Comparison of ENCODE assay signal across 11 mouse cellular contexts in genomic region chr10:75794880-75795279, GRCm38 (mm10). TPM values are rescaled to one million over a fixed set of nuclear protein-coding genes. Genes with fewer than 3 reads are reported as not detected.
DNase-seq lines count a peak whose midpoint lies in the region; ATAC-seq and TF ChIP-seq lines count a peak whose summit lies in the region.
"Had no signal": no experiment of that assay in that cellular context is flagged by ENCODE, and none has a peak within 500 bp of the region (broad histone marks: within the 10 kb centered on the region; RNA-seq: fewer than 3 reads in every experiment).

No protein-coding gene starts in this region.

- H3K4me2 ChIP-seq in kidney, embryonic 14.5 days (replicated peaks; ENCODE audit: low read depth, low read length), result no peak overlapping the region
- no peak overlapping the region for H3K4me2 ChIP-seq in lung, embryonic 14.5 days
- H3K4me2 ChIP-seq: neural tube, embryonic 13.5 days had no signal

- no peaks in the 10 kb centered on the region for H3K27me3 ChIP-seq in kidney, embryonic 14.5 days (ENCODE audit: control insufficient read depth, insufficient read depth, low read length)
- no peaks in the 10 kb centered on the region for H3K27me3 ChIP-seq in lung, embryonic 14.5 days (ENCODE audit: insufficient read depth, low read length)

- no peaks in the 10 kb centered on the region for H3K9me3 ChIP-seq in kidney, embryonic 14.5 days (ENCODE audit: control insufficient read depth, low read length)
- H3K9me3 ChIP-seq in lung, embryonic 14.5 days (ENCODE audit: low read depth, low read length), result no peaks in the 10 kb centered on the region
- H3K9me3 ChIP-seq: neural tube, embryonic 13.5 days had no signal

- TF ChIP-seq CTCF in lung, embryonic 14.5 days (IDR thresholded peaks at IDR 0.05; ENCODE audit: low read depth), result no peak

- H3K4me1 ChIP-seq in kidney, embryonic 14.5 days (ENCODE audit: control insufficient read depth, insufficient read depth, low read length), result peaks cover 6% of the 10 kb centered on the region
- H3K4me1 ChIP-seq in lung, embryonic 14.5 days (ENCODE audit: insufficient read depth), result peaks cover 17% of the 10 kb centered on the region

- ATAC-seq in kidney, embryonic 14.5 days (ENCODE audit: low FRiP score, low TSS enrichment), result no peak
- 0 out of 2 replicates have a peak, but pooled peaks have one; percentile 8 for ATAC-seq in lung, embryonic 14.5 days (ENCODE audit: insufficient read depth)

- no peaks in the 10 kb centered on the region for H3K36me3 ChIP-seq in kidney, embryonic 14.5 days (ENCODE audit: control insufficient read depth, insufficient read depth, low read length)
- no peaks in the 10 kb centered on the region for H3K36me3 ChIP-seq in lung, embryonic 14.5 days (ENCODE audit: insufficient read depth)
- H3K36me3 ChIP-seq: neural tube, embryonic 13.5 days had no signal

- 26% methylated on average over 3 of the region's 3 CpGs for WGBS in kidney, embryonic 14.5 days
- WGBS in lung, embryonic 14.5 days, result 37% methylated on average over 3 of the region's 3 CpGs

- DNase-seq in adrenal gland, adult (ENCODE audit: inconsistent age in 2 of 2, low spot score in 1 of 2), result peak; percentile 46 to 77
- DNase-seq in adrenal gland, adult 8-10 months, result no peak
- DNase-seq in adipocyte (ENCODE audit: low spot score), result peak; percentile 70
- DNase-seq in lung, embryonic 14.5 days, result peak; percentile 80
- no peak for DNase-seq in spleen, postnatal 36 days (ENCODE audit: low spot score in 2 of 2)
- no peak for DNase-seq in right cerebral cortex, postnatal 10 days (ENCODE audit: low spot score in 2 of 2)
- DNase-seq in urinary bladder, adult 2 months (ENCODE audit: low spot score), result no peak
- DNase-seq: thymus, adult 18-20 months had no signal

- no peak overlapping the region for H3K9ac ChIP-seq in kidney, embryonic 14.5 days (ENCODE audit: low read depth, low read length)
- no peak overlapping the region for H3K9ac ChIP-seq in lung, embryonic 14.5 days
- H3K9ac ChIP-seq: neural tube, embryonic 13.5 days had no signal

- 0 out of 2 replicates have a peak overlapping the region, but pooled peaks have one; percentile 15 for H3K27ac ChIP-seq in kidney, embryonic 14.5 days (ENCODE audit: low read depth, low read length)
- H3K27ac ChIP-seq in lung, embryonic 14.5 days (ENCODE audit: low read depth), result 0 out of 2 replicates have a peak overlapping the region, but pooled peaks have one; percentile 4
- H3K27ac ChIP-seq: neural tube, embryonic 13.5 days had no signal

- no peak overlapping the region for H3K4me3 ChIP-seq in kidney, embryonic 14.5 days (ENCODE audit: low read length)
- no peak overlapping the region for H3K4me3 ChIP-seq in lung, embryonic 14.5 days (ENCODE audit: low read depth, low read length)
- H3K4me3 ChIP-seq: neural tube, embryonic 13.5 days had no signal

RNA-seq across cellular contexts. Expression of gene Gstt1, which starts 3.5 kb away (rescaled TPM):
- total RNA-seq in adrenal gland, adult 8-10 months (2022), result 10 to 100 TPM; 49.4 to 80.4 (median 66.3) TPM
- polyA plus RNA-seq in kidney, embryonic 14.5 days (2014; fragmentation: Nextera tagmentation; extraction: Ambion mirVana), result 10.6 and 12.1 TPM in 2 replicates
- polyA plus RNA-seq in lung, embryonic 14.5 days (2014; fragmentation: Nextera tagmentation; extraction: Ambion mirVana), result 23.5 and 24.8 TPM in 2 replicates
- 160 and 208 TPM in 2 replicates for polyA plus RNA-seq in urinary bladder, adult 2 months (2012; rRNA removed)

RNA-seq across cellular contexts. Expression of gene Gstt3, which starts 13.7 kb away (rescaled TPM):
- total RNA-seq in adrenal gland, adult 8-10 months (2022), result 10 to 100 TPM; 28.7 to 37.8 (median 34.4) TPM
- 29.7 and 43.4 TPM in 2 replicates for polyA plus RNA-seq in kidney, embryonic 14.5 days (2014; fragmentation: Nextera tagmentation; extraction: Ambion mirVana)
- polyA plus RNA-seq in lung, embryonic 14.5 days (2014; fragmentation: Nextera tagmentation; extraction: Ambion mirVana), result 18.9 and 19.8 TPM in 2 replicates
- 130 and 148 TPM in 2 replicates for polyA plus RNA-seq in urinary bladder, adult 2 months (2012; rRNA removed)

RNA-seq across cellular contexts. Expression of gene Gm20441, which starts 14.1 kb away (rescaled TPM):
- not detected for total RNA-seq in adrenal gland, adult 8-10 months (2022)
- not detected in 2 replicates for polyA plus RNA-seq in kidney, embryonic 14.5 days (2014; fragmentation: Nextera tagmentation; extraction: Ambion mirVana)
- polyA plus RNA-seq in lung, embryonic 14.5 days (2014; fragmentation: Nextera tagmentation; extraction: Ambion mirVana), result not detected in 2 replicates
- polyA plus RNA-seq in urinary bladder, adult 2 months (2012; rRNA removed), result 0.40 and 0.74 TPM in 2 replicates
- total RNA-seq: layer of hippocampus, postnatal 25 days had no signal
- polyA plus RNA-seq: neural tube, embryonic 13.5 days had no signal

RNA-seq across cellular contexts. Expression of gene Ddt, which starts 21.7 kb away (rescaled TPM):
- total RNA-seq in adrenal gland, adult 8-10 months (2022), result 100 to 1,000 TPM in 2 of 4 experiments, 10 to 100 TPM in 2; 85.8 to 143 (median 110) TPM
- 75.7 and 90.4 TPM in 2 replicates for polyA plus RNA-seq in kidney, embryonic 14.5 days (2014; fragmentation: Nextera tagmentation; extraction: Ambion mirVana)
- 61.6 and 71.6 TPM in 2 replicates for polyA plus RNA-seq in lung, embryonic 14.5 days (2014; fragmentation: Nextera tagmentation; extraction: Ambion mirVana)
- polyA plus RNA-seq in urinary bladder, adult 2 months (2012; rRNA removed), result 54.4 and 60.6 TPM in 2 replicates

RNA-seq across cellular contexts. Expression of gene Gstt4, which starts 27.5 kb away (rescaled TPM):
- total RNA-seq in adrenal gland, adult 8-10 months (2022), result not detected
- not detected in 2 replicates for polyA plus RNA-seq in kidney, embryonic 14.5 days (2014; fragmentation: Nextera tagmentation; extraction: Ambion mirVana)
- polyA plus RNA-seq in lung, embryonic 14.5 days (2014; fragmentation: Nextera tagmentation; extraction: Ambion mirVana), result not detected in 2 replicates
- polyA plus RNA-seq in urinary bladder, adult 2 months (2012; rRNA removed), result 0.11 TPM in 1 of 2 replicates, not detected in the other
- total RNA-seq: layer of hippocampus, postnatal 25 days had no signal
- polyA plus RNA-seq: neural tube, embryonic 13.5 days had no signal

Comparison
In these comparisons a context has a peak if more than half of its experiments do, and no peak if none do; other contexts are left out.
1. DNase-seq: peak in adrenal gland, adult (2 of 2), adipocyte (single experiment) and lung, embryonic 14.5 days (single experiment); none in adrenal gland, adult 8-10 months (single experiment), spleen, postnatal 36 days (0 of 2), right cerebral cortex, postnatal 10 days (0 of 2) and urinary bladder, adult 2 months (single experiment).